Mouse (Mus musculus): ENCODE results near the gene Gsdma. TPM values are rescaled to one million over a fixed set of nuclear protein-coding genes. Genes with fewer than 3 reads are reported as not detected.

Gene Gsdma
- polyA plus RNA-seq, 1 experiment from 2014 or later: 0.06 TPM

DNA sequence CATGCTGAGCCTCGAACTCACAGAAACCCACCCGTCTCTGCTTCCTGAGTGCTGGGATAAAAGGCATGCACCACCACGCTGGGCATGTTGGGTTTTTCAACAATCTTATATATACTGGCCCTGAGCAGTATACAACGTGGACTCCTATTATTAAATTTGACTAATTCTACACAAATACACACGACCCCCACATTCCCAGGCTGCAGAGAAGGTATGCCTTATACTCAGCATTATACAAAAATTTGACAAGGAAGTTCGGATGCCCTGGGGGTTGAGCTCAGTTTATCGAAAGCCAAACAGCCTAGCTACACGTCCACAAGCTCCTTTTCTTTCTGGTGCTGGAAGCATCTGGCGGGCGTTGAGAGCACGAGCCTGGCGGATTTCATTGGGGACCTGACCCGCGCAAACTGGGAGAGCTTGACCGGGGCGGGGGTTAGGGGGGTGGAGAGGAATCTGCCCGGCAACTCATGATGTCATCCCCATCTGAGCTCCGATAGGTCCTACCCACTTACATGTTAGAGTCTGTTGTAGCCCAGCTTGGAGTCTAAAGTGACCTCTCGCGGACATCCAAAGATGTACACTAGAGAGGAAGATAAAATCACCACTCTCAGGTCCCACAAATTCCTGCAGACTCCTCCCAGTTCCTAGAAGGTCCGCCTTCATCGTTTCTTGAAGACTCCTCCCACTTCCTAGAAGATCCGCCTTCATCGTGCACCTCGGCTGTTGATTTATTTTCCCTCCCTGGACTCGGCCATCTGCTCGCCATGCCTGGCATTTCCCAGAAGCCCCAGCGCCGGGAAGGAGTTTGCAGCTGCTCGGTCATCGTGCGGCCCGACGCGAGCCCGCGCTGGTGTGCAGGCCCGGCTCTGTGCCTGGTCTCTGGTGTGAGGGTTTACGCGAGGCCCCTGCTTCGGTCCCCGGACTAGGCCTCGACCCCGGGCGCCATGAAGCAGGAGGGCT lies 17.9 kb downstream of the Gsdma start, which contains the start of gene Psmd3:
Psmd3 (plus strand) TSS at position 769 of the 960 bp plus-strand sequence.
- peak within 1 kb of the TSS; percentile 100 for H3K9ac ChIP-seq (replicated peaks)
- H3K4me2 ChIP-seq: peak within 1 kb of the TSS; percentile 75
- 5% methylated on average over 45 of the region's 45 CpGs for WGBS
- peak within 1 kb of the TSS; percentile 85 for H3K27ac ChIP-seq (replicated peaks)
- H3K9me3 ChIP-seq (replicated peaks): no peaks in the 10 kb centered on the region
- peak within 1 kb of the TSS; percentile 99 for H3K4me3 ChIP-seq (replicated peaks)
- ATAC-seq (ENCODE audit: low FRiP score): peak; percentile 96
- H3K27me3 ChIP-seq (replicated peaks): no peaks in the 10 kb centered on the region
- peaks cover 20% of the 10 kb centered on the region for H3K36me3 ChIP-seq
- H3K4me1 ChIP-seq: peaks cover 19% of the 10 kb centered on the region

DNA sequence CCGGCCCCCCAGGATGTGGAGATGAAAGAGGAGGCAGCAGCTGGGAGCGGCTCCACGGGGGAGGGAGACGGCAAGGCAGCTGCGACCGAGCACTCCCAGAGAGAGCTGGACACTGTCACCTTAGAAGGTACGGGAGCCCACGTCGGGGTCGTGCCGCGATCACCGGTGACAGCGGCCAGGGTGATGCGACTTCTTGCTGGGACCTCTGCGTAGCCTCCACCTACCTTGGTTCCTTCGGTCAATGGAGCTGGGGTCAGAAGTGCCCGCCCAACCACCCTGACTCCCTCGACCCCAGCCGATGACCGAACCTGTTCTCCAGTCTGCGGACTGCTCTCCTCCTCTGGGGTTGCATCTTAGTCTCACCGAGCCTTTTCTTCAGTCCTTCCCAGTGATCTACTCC lies 18.7 kb downstream of the Gsdma start:
- Histone ChIP-seq H3K9me3 (replicated peaks) (no peaks in the 10 kb centered on the region), H3K4me1 (peaks cover 19% of the 10 kb centered on the region), H3K4me3 (replicated peaks) (peak overlapping the region; percentile 99), H3K27ac (replicated peaks) (peak overlapping the region; percentile 83), H3K36me3 (peaks cover 28% of the 10 kb centered on the region), H3K27me3 (replicated peaks) (no peaks in the 10 kb centered on the region), H3K9ac (replicated peaks) (peak overlapping the region; percentile 100), H3K4me2 (peak overlapping the region; percentile 75)
- ATAC-seq (ENCODE audit: low FRiP score): peak; percentile 9; the same call in 1 of the 2 replicates
- 0% methylated on average over 23 of the region's 23 CpGs for WGBS

DNA sequence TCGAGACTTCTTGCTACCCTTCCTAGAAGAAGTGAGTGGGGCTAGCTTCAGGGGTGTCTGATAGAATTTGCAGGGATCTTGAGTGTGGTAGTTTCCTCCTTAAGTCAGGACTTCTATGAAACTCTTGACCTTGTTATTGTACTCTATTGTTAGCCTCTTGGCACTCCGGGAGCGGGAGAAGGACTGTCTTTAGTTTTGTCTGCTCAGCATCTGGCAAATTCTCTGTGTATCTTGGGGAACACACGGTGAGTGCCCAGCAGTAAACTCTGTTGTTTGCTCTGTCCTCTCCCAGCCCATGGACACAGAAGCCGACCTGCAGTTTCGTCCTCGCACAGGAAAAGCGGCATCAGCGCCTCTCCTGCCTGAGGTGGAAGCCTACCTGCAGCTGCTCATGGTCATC lies 21.5 kb downstream of the Gsdma start:
- Histone ChIP-seq H3K27ac (replicated peaks) (no peak overlapping the region), H3K4me3 (replicated peaks) (no peak overlapping the region), H3K4me2 (no peak overlapping the region), H3K9ac (replicated peaks) (no peak overlapping the region), H3K36me3 (peaks cover 51% of the 10 kb centered on the region), H3K9me3 (replicated peaks) (no peaks in the 10 kb centered on the region), H3K4me1 (peaks cover 19% of the 10 kb centered on the region), H3K27me3 (replicated peaks) (no peaks in the 10 kb centered on the region)
- no peak for ATAC-seq (ENCODE audit: low FRiP score)
- 90% methylated on average over 9 of the region's 9 CpGs for WGBS

DNA sequence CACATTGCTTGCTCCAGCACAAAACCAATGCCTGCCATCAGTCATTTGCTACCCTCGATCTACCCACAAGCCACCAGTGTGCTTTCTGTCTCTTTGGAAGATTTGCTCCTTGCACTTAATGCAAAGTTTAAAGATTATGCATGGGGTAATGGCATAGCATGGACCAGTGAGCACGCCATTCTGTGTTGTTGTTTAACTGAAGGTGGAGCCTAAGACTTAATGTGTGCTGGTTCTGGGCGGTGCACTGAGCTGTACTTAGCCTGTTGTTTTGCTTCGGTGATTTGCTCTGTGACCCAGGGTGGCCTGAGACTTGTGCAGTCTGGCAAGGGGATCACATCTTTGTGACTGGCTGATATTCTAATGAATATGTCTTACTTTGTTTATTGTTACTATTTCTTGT lies 22.8 kb downstream of the Gsdma start:
- ATAC-seq (ENCODE audit: low FRiP score): no peak
- H3K9me3 ChIP-seq (replicated peaks): no peaks in the 10 kb centered on the region
- H3K4me3 ChIP-seq (replicated peaks): no peak overlapping the region
- H3K27ac ChIP-seq (replicated peaks): no peak overlapping the region
- no peak overlapping the region for H3K4me2 ChIP-seq
- H3K36me3 ChIP-seq: peaks cover 65% of the 10 kb centered on the region
- WGBS: 92% methylated on average over 4 of the region's 4 CpGs
- H3K27me3 ChIP-seq (replicated peaks): no peaks in the 10 kb centered on the region
- no peak overlapping the region for H3K9ac ChIP-seq (replicated peaks)
- peaks cover 19% of the 10 kb centered on the region for H3K4me1 ChIP-seq

DNA sequence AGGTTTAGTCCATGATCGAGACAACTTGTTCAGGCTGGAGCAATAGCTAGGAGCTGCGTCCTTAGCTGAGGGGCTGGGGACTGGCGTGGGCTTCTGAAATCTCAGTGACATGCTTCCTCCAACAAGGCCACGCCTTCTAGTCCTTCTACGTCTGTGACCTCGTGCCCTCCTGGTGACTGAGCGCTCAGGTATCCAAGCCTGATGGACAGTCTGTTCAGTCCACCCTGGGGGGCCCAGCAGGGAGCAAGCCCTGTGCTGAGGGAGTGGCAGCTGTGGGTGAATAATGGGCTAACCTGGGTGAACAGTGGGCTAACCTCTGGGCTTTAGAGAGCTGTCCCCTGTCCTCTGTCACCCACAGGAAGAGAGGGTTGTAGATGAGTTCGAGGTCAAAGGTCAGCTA lies 23.9 kb downstream of the Gsdma start:
- H3K27me3 ChIP-seq (replicated peaks): no peaks in the 10 kb centered on the region
- no peak overlapping the region for H3K4me3 ChIP-seq (replicated peaks)
- H3K4me2 ChIP-seq: no peak overlapping the region
- peaks cover 75% of the 10 kb centered on the region for H3K36me3 ChIP-seq
- no peak for ATAC-seq (ENCODE audit: low FRiP score)
- WGBS: 92% methylated on average over 8 of the region's 8 CpGs
- no peak overlapping the region for H3K27ac ChIP-seq (replicated peaks)
- H3K9ac ChIP-seq (replicated peaks): no peak overlapping the region
- H3K9me3 ChIP-seq (replicated peaks): no peaks in the 10 kb centered on the region
- H3K4me1 ChIP-seq: peaks cover 18% of the 10 kb centered on the region

DNA sequence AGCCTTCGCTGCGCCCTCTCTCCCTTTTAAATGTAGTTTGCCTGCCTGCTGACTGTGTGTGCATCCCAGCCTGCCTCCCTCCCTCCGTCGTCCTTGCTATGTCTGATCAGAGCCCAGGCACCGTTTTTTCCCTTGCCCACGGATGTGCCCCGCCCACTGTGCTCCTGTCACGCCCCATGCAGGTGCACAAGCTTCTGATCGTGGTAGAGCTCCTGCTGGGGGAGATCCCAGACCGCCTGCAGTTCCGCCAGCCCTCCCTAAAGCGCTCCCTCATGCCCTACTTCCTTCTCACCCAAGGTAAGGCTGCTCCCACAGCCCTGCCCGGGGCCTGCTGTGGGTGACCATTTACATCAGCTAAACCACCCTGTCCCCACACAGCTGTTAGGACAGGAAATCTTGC lies 29.1 kb downstream of the Gsdma start:
- WGBS: 74% methylated on average over 13 of the region's 13 CpGs
- Histone ChIP-seq H3K27ac (replicated peaks) (no peak overlapping the region), H3K27me3 (replicated peaks) (no peaks in the 10 kb centered on the region), H3K9me3 (replicated peaks) (no peaks in the 10 kb centered on the region), H3K36me3 (peaks cover 81% of the 10 kb centered on the region), H3K9ac (replicated peaks) (no peak overlapping the region), H3K4me2 (no peak overlapping the region), H3K4me1 (no peaks in the 10 kb centered on the region), H3K4me3 (replicated peaks) (no peak overlapping the region)
- no peak for ATAC-seq (ENCODE audit: low FRiP score)

DNA sequence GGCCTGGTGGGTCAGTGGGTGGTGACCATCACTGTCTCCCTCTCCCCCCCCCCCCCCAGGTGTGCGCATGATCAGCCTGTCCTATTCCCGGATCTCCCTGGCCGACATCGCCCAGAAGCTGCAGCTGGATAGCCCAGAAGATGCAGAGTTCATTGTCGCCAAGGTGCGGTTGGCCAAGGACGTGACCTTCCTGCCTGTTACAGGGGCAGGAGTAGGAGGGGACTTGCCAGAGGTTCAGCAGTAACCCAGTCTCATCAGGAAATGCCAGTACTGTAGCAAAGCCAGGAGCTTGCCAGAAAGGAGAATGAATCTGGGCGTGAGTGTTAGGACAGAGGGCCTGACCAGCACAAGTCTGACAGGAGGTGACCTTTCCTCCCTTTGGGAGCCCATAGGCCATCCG lies 29.6 kb downstream of the Gsdma start:
- Histone ChIP-seq H3K9me3 (replicated peaks) (no peaks in the 10 kb centered on the region), H3K27ac (replicated peaks) (no peak overlapping the region), H3K27me3 (replicated peaks) (no peaks in the 10 kb centered on the region), H3K9ac (replicated peaks) (no peak overlapping the region), H3K4me1 (no peaks in the 10 kb centered on the region), H3K36me3 (peaks cover 78% of the 10 kb centered on the region), H3K4me2 (no peak overlapping the region), H3K4me3 (replicated peaks) (no peak overlapping the region)
- 94% methylated on average over 9 of the region's 9 CpGs for WGBS
- no peak for ATAC-seq (ENCODE audit: low FRiP score)

DNA sequence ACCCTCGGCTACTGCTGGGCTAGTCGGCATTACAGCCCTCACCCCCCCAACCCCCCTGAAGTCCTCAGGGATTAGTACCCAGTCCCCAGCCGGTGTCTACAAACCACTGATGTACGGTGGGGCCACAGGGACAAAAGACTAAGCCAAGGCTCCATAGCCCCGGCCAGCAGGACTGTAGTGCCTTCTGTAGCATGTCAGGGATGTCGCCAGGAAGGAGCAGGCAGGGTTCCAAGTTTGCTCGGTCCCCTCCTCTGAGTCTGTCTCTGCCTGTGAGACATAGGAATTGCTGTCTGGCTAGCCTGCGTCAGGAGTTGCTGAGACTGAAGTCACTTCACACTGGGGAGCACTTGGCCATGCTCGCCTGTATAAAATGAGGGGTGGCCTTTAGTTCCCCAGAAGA lies 30.1 kb downstream of the Gsdma start:
- Histone ChIP-seq H3K27me3 (replicated peaks) (no peaks in the 10 kb centered on the region), H3K36me3 (peaks cover 75% of the 10 kb centered on the region), H3K4me2 (no peak overlapping the region), H3K4me1 (no peaks in the 10 kb centered on the region), H3K9ac (replicated peaks) (no peak overlapping the region), H3K4me3 (replicated peaks) (no peak overlapping the region), H3K9me3 (replicated peaks) (no peaks in the 10 kb centered on the region), H3K27ac (replicated peaks) (no peak overlapping the region)
- 84% methylated on average over 9 of the region's 9 CpGs for WGBS
- no peak for ATAC-seq (ENCODE audit: low FRiP score)

DNA sequence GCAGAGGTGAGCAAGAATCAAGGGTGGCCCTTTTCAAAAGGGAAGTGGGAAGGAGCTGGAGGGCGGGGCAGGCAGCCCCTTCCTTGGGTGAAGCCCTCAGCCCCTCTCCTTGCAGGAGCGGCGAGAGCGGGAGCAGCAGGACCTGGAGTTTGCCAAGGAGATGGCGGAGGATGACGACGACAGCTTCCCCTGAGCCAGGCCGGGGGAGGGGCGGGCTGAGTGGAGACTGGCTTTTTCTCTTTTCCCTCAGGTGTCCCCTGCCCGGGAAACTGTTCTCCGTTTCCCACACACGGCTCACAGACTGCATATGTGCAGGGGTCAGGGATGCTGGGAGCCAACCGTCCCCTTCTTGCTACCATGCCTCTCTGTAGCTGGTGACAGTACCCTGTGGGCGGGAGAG lies 31.3 kb downstream of the Gsdma start:
- H3K36me3 ChIP-seq: peaks cover 64% of the 10 kb centered on the region
- H3K27me3 ChIP-seq (replicated peaks): no peaks in the 10 kb centered on the region
- H3K9me3 ChIP-seq (replicated peaks): no peaks in the 10 kb centered on the region
- H3K27ac ChIP-seq (replicated peaks): no peak overlapping the region
- H3K9ac ChIP-seq (replicated peaks): no peak overlapping the region
- WGBS: 79% methylated on average over 14 of the region's 14 CpGs
- H3K4me2 ChIP-seq: no peak overlapping the region
- H3K4me1 ChIP-seq: no peaks in the 10 kb centered on the region
- H3K4me3 ChIP-seq (replicated peaks): no peak overlapping the region
- no peak for ATAC-seq (ENCODE audit: low FRiP score)

DNA sequence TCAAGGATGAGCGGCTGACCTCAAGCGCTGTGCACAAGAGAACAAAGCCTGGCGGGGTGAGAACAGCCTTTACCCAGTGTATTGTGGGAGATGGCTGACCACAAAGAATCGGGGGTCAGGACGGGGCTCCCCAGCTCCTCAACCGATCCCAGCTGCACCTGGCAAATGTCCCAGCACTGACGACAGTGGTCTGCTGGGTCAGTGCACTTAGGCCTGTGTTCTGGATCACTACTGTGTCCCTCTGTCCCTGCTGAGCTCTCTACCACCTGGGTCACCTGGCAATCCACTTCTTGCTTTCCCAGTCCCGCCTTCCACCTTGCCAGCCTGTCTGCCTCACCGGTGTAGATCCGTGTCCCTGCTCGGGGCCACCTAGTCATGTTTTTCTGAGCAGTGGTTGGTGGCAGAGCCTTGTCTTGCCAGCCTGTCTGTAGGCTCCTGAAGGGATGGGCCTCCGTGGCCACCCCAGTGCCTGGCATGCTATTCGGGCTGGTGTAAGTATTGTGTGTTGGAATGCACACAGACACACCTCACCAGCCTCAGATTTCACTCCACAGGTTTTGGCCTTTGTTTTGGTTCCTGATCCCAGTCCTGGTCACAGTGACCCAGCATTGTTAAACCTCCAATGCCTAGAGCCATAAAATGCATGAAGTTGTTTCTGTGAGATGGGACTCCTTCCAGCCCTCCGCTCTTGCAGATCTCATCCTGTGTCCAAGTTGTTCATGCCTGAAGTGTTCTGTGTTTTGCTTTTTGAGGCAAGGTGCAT lies 32.5 kb downstream of the Gsdma start:
- ATAC-seq (ENCODE audit: low FRiP score): no peak
- H3K36me3 ChIP-seq: peaks cover 52% of the 10 kb centered on the region
- no peak overlapping the region for H3K4me3 ChIP-seq (replicated peaks)
- H3K4me2 ChIP-seq: no peak overlapping the region
- H3K27ac ChIP-seq (replicated peaks): no peak overlapping the region
- H3K9ac ChIP-seq (replicated peaks): no peak overlapping the region
- no peaks in the 10 kb centered on the region for H3K27me3 ChIP-seq (replicated peaks)
- no peaks in the 10 kb centered on the region for H3K9me3 ChIP-seq (replicated peaks)
- no peaks in the 10 kb centered on the region for H3K4me1 ChIP-seq
- WGBS: 85% methylated on average over 14 of the region's 14 CpGs

DNA sequence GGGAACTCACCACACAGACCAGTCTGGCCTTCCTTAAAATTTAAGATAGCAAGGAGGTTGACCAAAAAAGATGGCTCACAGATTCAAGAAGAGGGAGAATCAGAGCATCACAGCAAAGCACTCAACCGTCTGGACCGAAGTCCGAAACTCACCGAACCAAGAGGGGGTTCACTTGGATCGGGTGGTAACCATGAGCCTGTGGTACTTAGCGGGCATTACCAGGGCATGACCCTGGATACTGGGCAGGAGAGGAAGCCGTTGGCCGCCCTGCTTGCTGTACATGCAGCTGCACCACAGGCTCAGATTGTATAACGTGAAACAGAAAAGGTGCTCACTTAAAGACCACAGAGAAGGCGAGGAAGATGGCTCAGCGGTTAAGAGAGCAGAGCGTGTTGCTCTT lies 33.1 kb downstream of the Gsdma start:
- no peak overlapping the region for H3K4me2 ChIP-seq
- no peak overlapping the region for H3K27ac ChIP-seq (replicated peaks)
- no peak for ATAC-seq (ENCODE audit: low FRiP score)
- no peak overlapping the region for H3K9ac ChIP-seq (replicated peaks)
- 90% methylated on average over 12 of the region's 12 CpGs for WGBS
- H3K4me3 ChIP-seq (replicated peaks): no peak overlapping the region
- H3K9me3 ChIP-seq (replicated peaks): no peaks in the 10 kb centered on the region
- H3K27me3 ChIP-seq (replicated peaks): no peaks in the 10 kb centered on the region
- no peaks in the 10 kb centered on the region for H3K4me1 ChIP-seq
- peaks cover 46% of the 10 kb centered on the region for H3K36me3 ChIP-seq
